Mouse (Mus musculus) liver, postnatal 0 days (tissue): ENCODE measurements around the gene Fgf8. TPM values are rescaled to one million over a fixed set of nuclear protein-coding genes. Genes with fewer than 3 reads are reported as not detected.

Experiments
- ATAC-seq: fragments of 200-750 bp; cut with Nextera tagmentation; 2 replicates; pipeline ENCODE4 v1.8.0; 2017; ENCODE audit warnings: mild to moderate bottlenecking, moderate library complexity
- DNase-seq: peaks from one replicate; pipeline ENCODE4 v3.0.0-alpha.2; 2016
- H3K27ac ChIP-seq: fragments of 300-500 bp; sonication (generic); 2 replicates; pipeline ENCODE4 v1.5.1; 2014; ENCODE audit warnings: antibody characterized with exemption, moderate library complexity, mild to moderate bottlenecking, low read depth
- H3K27me3 ChIP-seq: fragments of 300-500 bp; sonication (generic); 2 replicates; pipeline ENCODE4 v1.6.1; 2014; ENCODE audit warnings: low read length, control low read depth, mixed read lengths; ENCODE audit not compliant: insufficient read depth
- H3K36me3 ChIP-seq: fragments of 300-500 bp; sonication (generic); replicated peaks from 2 replicates; pipeline ENCODE4 v1.6.1; 2014; ENCODE audit warnings: mild to moderate bottlenecking, control low read depth, low read length, moderate library complexity, mixed read lengths; ENCODE audit not compliant: insufficient read depth
- H3K4me1 ChIP-seq: fragments of 300-500 bp; sonication (generic); 2 replicates; pipeline ENCODE4 v1.6.1; 2014; ENCODE audit warnings: antibody characterized with exemption, mild to moderate bottlenecking, control low read depth; ENCODE audit not compliant: insufficient read depth
- H3K4me2 ChIP-seq: fragments of 300-500 bp; sonication (generic); 2 replicates; pipeline ENCODE4 v1.6.1; 2014; ENCODE audit warnings: low read depth, mild to moderate bottlenecking, low read length, moderate library complexity, mixed read lengths
- H3K4me3 ChIP-seq: fragments of 300-500 bp; sonication (generic); 2 replicates; pipeline ENCODE4 v1.5.1; 2014; ENCODE audit warnings: low read depth, low read length
- H3K9ac ChIP-seq: fragments of 300-500 bp; sonication (generic); replicated peaks from 2 replicates; pipeline ENCODE4 v1.6.1; 2014; ENCODE audit warnings: mild to moderate bottlenecking, moderate library complexity
- H3K9me3 ChIP-seq: fragments of 300-500 bp; sonication (generic); 2 replicates; pipeline ENCODE4 v1.6.1; 2016; ENCODE audit warnings: mild to moderate bottlenecking, control low read depth, low read length, mixed read lengths
- CTCF ChIP-seq: sonication (generic); IDR thresholded peaks from 2 replicates; pipeline ENCODE4 v1.5.1; 2016; ENCODE audit warnings: antibody characterized with exemption, low read depth
- EP300 ChIP-seq: IDR thresholded peaks from 2 replicates; pipeline ENCODE4 v1.6.1; 2016; ENCODE audit warnings: antibody characterized with exemption, low read depth, mild to moderate bottlenecking
- WGBS: fragments of 180-500 bp; shearing (Covaris S2); extraction: QIAGEN DNeasy Blood & Tissue Kit; methylation state at CpG from one replicate; pipeline ENCODE4 v1.1.7; 2014; ENCODE audit not compliant: insufficient replicate concordance; 5-methylcytosine and 5-hydroxymethylcytosine counted together
- polyA plus RNA-seq: library from polyadenylated mRNA; unstranded; fragments of >200 nt; fragmentation: Nextera tagmentation; extraction: Ambion mirVana; gene quantifications from 2 replicates; pipeline ENCODE4 v1.2.1, GENCODE M21; 2015

Fgf8 gene
- polyA plus RNA-seq, 1 experiment from 2014 or later = not detected

DNA sequence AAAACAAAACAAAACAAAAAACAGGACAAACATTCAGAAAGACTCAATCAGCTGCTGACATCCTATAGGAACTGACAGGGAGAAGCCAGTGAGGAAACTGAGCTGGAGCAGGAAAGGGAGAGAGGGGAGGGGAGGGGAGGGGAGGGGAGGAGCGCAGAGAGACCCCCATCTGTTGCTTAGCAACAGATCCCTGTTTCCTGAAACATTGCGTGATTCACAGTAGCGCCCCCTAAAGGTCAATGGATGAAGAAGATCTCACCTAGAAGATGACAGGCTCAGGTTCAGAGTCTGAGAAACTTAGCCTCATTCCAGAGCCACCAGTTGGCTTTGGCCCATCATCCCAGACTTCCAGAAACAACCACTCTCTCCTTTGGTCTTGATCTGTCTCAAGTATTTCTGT is 48.7 kb downstream of the Fgf8 start:
- DNase-seq (no peak), ATAC-seq (no peak)
- H3K4me2 ChIP-seq = no peak overlapping the region
- no peak overlapping the region for H3K4me3 ChIP-seq
- no peak overlapping the region for H3K27ac ChIP-seq
- H3K9me3 ChIP-seq = no peaks in the 10 kb centered on the region
- no peaks in the 10 kb centered on the region for H3K36me3 ChIP-seq
- H3K27me3 ChIP-seq = peaks cover 18% of the 10 kb centered on the region
- whole genome bisulfite sequencing = 16% methylated on average over 3 of the region's 3 CpGs
- no peak for TF ChIP-seq EP300
- TF ChIP-seq CTCF = peak; percentile 47
- no peaks in the 10 kb centered on the region for H3K4me1 ChIP-seq
- no peak overlapping the region for H3K9ac ChIP-seq

DNA sequence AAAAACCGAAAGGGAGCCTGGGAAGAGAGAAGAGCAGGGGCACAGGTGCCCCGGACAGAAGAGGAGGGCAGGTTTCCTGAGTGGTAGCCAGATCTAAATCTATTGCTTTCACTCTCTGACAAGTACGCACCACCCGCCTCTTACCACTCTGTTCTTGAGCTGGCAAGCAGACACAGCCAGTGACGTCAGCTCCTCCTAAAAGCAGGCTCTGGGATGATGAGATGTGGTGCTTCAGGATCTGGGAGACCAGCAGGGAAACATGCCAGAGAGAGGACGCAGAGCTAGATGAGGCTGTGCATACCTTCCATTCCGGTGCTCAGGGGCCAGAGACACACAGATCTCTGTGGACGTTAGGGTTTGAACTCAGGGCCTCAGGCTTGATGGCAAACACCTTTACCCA is 50.5 kb downstream of the Fgf8 start:
- no peak overlapping the region for H3K4me3 ChIP-seq
- no peaks in the 10 kb centered on the region for H3K4me1 ChIP-seq
- no peak for TF ChIP-seq CTCF
- no peak for TF ChIP-seq EP300
- H3K9me3 ChIP-seq = no peaks in the 10 kb centered on the region
- H3K4me2 ChIP-seq = no peak overlapping the region
- WGBS = 79% methylated on average over 8 of the region's 8 CpGs
- ATAC-seq = no peak
- DNase-seq = no peak
- no peak overlapping the region for H3K27ac ChIP-seq
- no peak overlapping the region for H3K9ac ChIP-seq
- no peaks in the 10 kb centered on the region for H3K36me3 ChIP-seq
- H3K27me3 ChIP-seq = peaks cover 16% of the 10 kb centered on the region

DNA sequence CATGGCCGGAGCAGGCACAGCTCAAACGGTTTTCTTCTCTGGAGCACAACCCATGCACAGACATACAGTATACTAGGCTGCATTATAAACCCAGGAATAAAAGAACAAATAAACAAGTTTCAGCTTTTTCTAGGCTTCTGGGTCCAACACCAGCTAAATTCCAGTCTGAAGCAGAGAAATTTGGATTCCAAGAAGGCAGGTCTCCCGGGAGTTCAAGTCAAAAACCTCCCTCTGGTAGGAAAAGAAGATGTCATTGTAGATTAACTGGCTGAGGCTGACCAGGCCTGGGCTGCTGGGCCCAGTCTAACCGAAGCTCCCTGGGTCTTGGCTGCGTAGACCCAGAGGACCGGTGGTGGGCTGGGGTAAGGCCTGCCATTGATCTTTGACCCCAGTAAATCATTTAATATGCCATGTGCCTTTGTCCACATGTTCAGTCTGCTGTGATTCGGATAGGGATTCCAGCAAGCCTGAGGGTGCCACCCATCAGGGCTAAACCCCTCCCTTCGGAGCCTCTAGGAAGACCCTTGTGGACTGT is 51.6 kb downstream of the Fgf8 start:
- Histone ChIP-seq H3K9ac (no peak overlapping the region), H3K27ac (no peak overlapping the region), H3K36me3 (no peaks in the 10 kb centered on the region), H3K4me2 (no peak overlapping the region), H3K27me3 (peaks cover 17% of the 10 kb centered on the region; the same call in 1 of the 2 replicates), H3K4me1 (no peaks in the 10 kb centered on the region), H3K9me3 (no peaks in the 10 kb centered on the region), H3K4me3 (no peak overlapping the region)
- ATAC-seq (no peak), DNase-seq (no peak)
- 83% methylated on average over 8 of the region's 8 CpGs for WGBS
- TF ChIP-seq CTCF (no peak), EP300 (no peak)

DNA sequence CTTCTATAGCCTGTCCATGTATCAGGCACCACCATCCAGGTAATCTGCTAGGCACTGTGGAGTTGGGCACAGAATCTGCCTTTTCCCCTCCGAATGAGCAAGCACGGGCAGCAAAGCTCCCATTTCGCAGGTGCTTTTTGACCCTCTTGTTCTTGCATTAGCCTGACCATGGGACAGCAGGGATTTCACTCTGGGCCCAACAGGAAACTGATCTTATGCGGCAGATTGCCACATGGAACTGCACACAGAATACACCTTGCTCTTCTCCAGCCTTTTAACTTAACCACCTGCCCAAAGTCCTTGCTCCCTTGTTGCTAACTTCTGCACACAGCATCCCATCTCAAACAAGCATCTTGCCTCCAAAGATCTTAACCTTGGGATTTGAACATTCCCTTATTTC is 55.7 kb downstream of the Fgf8 start:
- Histone ChIP-seq H3K4me1 (no peaks in the 10 kb centered on the region), H3K36me3 (no peaks in the 10 kb centered on the region), H3K27me3 (0 out of 2 replicates have a peak, but pooled peaks cover 4% of the 10 kb centered on the region), H3K4me2 (no peak overlapping the region), H3K9me3 (no peaks in the 10 kb centered on the region), H3K4me3 (no peak overlapping the region), H3K27ac (no peak overlapping the region), H3K9ac (no peak overlapping the region)
- no peak for DNase-seq
- 65% methylated on average over 4 of the region's 4 CpGs for WGBS
- TF ChIP-seq CTCF = no peak
- TF ChIP-seq EP300 = no peak
- no peak for ATAC-seq

Other genes starting within 250 kb of the Fgf8 start
- gene Poll, start 182.4 kb downstream of the Fgf8 start, polyA plus RNA-seq = 3.1 and 3.4 TPM in 2 replicates
- gene Gm17018, start 182.3 kb downstream of the Fgf8 start, polyA plus RNA-seq = 12.8 and 13.1 TPM in 2 replicates
- gene Fbxw4, start 82.6 kb downstream of the Fgf8 start, polyA plus RNA-seq = 2.2 and 3.0 TPM in 2 replicates
- 6.3 and 6.5 TPM in 2 replicates for gene Npm3, start 6.7 kb upstream of the Fgf8 start, polyA plus RNA-seq
- 10.3 and 10.8 TPM in 2 replicates for gene Mgea5, start 40.9 kb upstream of the Fgf8 start, polyA plus RNA-seq
- 0.59 and 0.71 TPM in 2 replicates for gene Kcnip2, start 73.1 kb upstream of the Fgf8 start, polyA plus RNA-seq